Mouse (Mus musculus): ENCODE data around the gene Snx4.
"Not testable (repeated sequence)": the region's sequence is repeated elsewhere in the genome, so short reads cannot be mapped to it uniquely, and the experiment has no call there.

Snx4 gene

DNA sequence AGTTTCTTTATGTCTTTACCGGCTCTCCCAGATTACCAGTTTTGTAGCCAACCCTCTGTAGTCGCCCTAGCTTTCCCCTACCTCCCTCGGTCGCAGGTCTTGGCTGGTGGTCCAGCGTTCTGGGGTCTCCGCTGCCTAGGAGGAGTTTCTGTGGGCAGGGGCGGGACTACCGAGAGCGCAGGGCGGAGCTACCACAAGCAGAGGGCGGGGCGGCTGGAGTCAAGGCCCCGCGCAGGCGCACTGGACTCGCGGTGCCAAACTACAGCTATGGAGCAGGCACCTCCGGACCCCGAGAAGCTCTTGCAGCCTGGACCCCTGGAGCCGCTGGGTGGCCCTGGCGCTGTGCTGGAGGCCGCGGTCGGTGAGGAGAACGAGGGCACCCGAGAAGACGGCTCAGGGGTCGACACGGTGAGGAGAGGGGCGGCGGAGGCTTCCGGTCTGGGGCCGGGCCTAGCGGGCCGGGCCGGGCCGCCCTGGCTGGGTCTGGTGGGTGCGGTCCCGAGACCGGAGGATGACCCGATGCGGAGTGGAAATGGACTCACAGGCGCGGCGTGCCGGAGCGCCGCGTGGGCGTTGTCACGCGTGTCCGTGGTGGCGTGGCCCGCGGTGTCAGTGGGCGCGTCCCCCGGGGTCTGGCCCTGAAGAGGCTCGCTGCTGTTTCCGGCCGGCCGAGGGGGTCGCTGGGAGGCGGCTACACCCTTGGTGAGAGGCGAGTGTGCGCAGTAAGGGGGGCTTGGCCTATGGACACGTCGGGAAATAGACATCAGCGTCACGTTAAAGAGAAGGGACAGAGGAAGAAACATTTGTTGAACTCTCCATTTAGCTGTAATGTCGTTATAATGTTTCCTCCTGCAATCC is at the start of gene Snx4:
Gene Snx4, plus strand, starts transcription at position 249 of the 858 bp plus-strand sequence.
- in situ Hi-C loops (cut with MboI): no loop called here

DNA sequence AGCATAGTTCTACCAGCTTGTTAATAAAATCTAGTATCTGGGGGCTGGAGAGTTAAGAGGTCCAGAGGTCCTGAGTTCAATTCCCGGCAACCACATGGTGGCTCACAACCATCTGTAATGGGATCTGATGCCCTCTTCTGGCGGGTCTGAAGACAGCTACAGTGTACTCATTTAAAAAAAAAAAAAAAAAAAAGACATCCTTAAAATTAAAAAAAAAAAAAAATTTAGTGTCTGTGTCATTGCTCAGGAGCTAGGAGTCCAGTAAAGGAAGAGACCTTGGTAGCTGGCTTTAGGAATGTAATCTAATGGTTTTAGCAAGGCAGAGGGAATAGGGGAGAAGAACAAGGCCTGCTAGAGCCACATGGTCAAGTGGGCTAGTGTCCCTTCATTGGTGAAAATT is 40.4 kb upstream of the Snx4 start:
- in situ Hi-C loops (cut with MboI): no loop called here

DNA sequence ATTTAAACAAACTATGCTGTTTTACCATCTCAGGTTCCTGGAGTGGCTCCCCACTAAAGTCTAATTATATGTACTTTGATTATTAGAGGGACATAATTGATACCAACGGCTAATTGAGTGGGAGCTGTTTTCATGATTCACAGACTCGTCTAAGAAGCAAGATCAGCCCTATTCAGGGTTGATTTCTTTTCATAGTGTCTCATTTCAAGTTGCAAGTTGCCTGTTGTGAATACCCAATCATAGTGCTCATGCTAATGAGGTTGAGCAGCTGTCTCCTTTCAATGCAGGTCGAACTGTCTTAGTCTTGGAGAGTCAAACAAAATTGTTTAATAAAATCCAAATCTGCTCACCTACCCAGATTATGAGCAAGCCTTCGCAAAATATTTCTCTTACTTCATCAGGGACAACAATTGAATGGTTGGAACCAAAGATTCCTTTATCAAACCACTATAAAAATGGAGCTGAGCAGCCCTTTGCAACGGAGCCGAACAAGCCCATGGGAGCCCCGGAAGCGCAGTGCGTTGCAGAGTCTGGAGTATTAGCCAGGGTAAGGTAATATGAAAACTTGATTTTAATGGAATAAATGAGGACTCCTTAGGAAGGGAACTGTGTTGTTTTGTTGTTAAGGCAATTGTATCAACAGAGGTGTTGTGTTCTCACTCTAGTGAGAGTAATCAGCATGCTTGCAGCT is 34.8 kb upstream of the Snx4 start:
- in situ Hi-C loops (cut with MboI): no loop called here

DNA sequence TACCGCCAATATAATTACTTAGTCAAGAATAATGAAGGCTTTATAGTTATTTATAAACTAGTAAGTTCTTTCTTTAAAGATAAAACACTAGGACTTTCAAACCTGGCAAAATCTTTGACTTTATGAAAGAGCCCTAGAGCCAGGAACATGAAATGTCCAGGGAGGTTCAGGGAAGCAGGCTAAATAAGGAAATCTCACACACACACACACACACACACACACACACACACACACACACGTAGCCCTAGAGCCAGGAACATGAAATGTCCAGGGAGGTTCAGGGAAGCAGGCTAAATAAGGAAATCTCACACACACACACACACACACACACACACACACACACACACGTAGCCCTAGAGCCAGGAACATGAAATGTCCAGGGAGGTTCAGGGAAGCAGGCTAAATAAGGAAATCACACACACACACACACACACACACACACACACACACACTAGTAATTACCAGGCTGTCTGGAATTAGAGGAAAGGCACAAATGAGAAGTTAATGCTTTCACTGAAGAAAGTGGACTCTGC is 33.6 kb upstream of the Snx4 start:
- in situ Hi-C loops (cut with MboI): not testable (repeated sequence)

DNA sequence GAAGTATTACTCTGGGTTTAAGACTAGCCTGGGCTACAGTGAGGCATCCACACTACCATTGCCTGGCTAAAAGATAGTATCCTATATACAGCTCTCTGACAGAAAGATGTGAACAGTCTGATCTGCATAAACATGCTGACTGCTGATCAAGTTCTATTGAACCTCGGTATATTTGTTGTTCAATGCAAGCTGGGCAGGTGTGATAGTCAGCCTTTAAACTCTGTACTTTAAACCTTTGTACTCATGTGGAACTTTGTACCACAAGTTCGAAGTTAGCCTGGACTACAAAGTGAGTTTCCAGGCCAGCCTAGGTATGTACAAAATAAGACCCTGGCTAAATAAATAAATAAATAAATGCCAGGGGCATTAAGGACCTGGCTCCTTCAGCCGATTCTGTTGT is 28.8 kb upstream of the Snx4 start:
- in situ Hi-C loops (cut with MboI): no loop called here

DNA sequence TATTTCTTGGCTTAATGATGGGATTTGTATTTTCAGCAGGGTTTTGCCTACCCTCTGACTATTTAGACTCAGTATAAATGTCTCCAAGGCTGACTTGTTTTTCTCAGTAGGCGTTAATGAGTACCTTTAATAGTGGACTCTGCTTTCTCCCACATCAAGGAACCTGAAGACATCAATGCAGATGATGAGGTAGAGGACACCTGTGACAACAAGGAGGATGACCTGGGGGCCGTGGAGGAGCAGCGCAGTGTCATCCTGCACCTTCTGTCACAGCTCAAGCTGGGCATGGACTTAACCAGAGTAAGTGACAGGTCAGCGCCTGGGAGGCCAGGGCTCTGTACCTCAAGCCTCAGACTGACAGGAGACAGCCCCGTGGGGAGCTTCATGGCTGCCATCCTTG is 26.9 kb upstream of the Snx4 start:
- in situ Hi-C loops (cut with MboI): no loop called here

DNA sequence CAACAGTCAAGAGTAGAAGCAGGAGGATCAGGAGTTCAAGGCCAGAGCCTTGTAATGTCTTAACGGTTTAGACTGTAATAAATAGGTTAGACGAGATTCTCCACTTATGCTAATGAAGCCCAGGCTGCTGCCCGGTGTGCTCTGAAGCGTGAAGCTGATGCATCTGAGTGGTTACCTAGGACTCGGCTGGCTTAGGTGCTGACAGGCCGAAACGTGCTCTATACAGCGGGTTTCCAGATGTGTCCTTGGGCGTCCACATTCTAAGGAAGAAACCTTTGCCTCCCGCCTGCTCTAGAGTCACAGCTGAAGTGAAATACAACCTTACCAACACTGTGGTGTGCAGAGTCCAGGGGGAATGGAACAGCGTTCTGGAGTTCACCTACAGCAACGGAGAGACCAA is 17.1 kb upstream of the Snx4 start:
- in situ Hi-C loops (cut with MboI): no loop called here

DNA sequence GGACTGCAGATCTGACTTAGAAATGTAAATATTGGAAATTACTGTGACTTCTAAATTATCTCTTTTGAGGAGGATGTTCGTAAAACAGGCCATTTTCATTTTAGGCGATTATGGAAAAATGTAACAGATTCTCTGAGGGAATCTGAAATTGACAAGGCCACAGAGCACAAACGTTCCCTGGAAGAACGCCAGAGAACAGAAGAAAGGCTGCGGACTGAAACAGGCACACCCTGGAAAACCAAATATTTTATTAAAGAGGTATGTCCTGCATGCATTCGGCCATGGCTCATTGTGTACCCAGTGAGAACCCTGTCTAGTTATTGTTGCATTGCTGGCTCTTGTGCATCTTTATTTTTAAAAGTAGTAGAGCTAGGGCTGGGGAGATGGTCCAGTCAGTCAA is 15.1 kb upstream of the Snx4 start:
- in situ Hi-C loops (cut with MboI): no loop called here

DNA sequence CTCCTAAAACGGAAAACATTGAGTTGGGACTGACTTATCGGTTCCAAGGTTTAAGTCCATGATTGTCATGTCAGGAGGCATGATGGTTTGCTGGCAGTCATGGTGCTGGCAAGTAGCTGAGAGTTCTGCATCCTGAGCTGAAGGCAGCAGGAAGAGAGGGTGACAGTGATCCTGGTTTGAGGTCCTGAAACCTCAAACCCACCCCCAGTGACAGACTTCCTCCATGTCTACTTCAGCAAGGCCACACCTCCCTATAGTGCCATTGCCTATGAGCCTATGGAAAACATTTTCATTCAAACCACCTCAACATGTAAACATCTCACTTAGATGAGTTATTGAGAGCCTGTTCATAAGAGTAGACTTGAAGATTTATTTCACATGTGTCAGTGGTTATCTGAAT is 11.9 kb upstream of the Snx4 start:
- in situ Hi-C loops (cut with MboI): no loop called here

DNA sequence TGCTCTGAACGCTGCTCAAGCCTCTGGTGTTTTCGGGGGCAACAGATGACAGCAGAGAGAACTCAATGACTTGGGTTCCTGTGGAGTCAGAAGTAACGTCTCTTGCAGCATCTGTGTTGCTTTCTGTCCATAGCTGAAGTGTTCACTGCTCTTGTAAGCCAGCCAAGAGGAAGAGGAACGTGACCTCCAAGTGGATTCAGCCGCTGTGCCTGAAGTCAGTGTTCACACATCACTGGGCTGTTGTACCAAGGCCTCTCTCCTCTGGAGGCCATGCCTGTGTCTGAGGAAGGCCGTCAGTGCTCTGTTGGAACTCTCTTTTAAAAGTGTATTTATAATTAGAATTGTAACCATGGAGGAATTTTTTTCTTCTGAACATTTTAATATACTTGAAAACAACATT is 9.2 kb upstream of the Snx4 start:
- in situ Hi-C loops (cut with MboI): no loop called here

DNA sequence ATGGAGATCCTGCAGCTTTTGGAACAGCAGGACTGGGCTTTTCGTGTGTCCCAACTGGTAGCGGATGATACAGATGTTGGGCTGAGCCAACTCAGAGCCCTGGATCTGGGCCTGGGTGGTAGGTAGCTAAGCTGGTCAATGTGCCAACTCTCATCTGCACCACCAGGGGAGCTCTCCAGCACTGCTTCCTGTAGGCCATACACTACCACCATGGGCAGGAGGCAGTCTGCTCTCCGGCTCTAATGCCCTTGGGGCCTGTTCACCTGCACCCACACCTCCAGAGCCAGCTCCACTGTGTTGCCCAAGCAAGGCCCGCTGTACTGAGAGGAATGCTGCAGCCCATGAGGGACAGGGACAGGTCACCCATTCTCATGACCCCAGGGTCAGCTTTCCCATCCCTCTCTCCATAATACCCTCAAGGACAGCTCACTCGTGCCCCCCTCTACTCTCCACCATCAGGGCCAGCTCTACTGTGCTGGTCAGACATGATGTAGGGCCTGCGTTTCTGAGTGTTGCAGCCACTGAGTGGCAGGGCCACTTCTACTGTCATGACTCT is 7.0 kb upstream of the Snx4 start:
- in situ Hi-C loops (cut with MboI): no loop called here

DNA sequence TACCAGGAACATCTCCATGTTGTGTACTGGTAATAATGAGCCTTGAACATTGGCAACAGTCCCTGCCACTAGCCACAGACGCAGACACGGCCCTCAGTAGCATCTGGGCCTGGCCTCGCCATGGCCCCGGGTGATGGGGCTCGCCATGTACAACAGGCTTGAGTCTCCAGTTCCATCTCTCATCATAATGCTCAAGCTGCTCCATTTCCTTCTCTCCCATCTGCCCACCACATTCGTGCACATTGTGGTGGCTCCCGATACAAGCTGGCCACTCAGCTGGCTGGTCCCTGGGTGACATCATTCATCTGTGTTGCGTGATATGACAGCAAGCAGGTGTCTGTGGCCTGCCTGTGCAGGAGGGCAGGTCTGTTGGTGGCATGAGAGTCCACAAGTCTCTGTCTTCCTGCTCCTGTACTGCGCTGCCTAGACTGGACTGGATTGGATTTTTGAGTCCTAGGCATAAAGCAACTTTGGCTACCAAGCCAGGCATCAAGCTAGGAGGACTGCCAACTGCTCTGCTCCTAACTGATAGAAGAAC is 6.2 kb upstream of the Snx4 start:
- in situ Hi-C loops (cut with MboI): no loop called here

DNA sequence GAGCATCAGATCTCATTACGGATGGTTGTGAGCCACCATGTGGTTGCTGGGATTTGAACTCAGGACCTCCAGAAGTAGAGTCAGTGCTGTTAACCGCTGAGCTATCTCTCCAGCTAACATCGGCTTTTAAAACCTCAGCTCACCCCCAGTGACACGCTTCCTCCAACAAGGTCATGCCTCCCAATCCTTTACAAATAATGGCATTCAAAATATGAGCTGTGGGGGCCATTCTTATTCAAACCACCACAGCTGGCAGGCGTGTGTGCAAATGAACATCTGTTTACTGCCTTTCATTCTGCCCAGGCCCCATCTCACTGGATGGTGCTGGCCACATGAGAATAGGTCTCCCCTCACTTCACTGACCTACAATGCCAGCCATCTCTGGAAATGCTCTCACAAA is 4.7 kb upstream of the Snx4 start:
- in situ Hi-C loops (cut with MboI): no loop called here

DNA sequence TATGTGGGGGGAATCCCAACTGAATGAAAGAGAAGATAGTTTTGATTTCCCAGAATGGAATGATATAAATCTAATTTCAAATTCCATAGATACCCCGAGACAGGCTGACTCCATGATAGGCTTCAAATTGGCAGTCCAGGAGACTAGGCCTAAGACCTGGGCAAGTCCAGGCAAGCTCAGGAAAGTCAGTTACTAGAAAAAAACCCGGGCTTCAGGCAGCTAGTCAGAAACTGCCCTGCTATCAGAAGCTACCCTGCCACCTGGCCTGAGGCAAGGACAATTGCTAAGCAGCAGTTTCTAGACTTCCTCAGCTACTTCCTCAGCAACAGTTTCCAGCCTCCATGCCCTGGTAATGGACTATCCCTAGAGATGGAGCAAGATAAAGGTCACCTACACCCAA is 4.2 kb upstream of the Snx4 start:
- in situ Hi-C loops (cut with MboI): no loop called here

DNA sequence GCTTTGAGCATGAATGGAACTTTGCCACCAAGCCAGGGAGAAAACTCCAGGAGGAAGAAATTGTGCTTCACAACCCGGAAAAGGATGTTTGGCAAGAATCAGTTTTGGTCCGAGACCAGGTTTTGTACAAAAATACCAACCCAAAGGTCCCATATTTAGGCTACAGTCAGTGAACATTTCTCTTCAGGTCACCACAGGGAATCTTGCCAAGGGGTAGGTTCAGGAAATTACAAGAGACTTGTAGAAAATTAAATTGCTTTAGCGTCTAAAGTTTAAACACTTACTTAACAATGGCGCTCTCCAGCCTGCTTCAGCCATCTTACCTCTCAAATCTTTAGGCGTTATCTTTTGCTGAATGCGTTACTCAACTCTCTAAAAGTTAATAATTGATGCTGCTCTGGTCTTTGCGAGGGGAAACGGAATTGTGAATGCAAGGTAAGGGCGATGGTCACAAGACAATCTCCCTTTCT is 556 bp upstream of the Snx4 start:
- in situ Hi-C loops (cut with MboI): no loop called here

DNA sequence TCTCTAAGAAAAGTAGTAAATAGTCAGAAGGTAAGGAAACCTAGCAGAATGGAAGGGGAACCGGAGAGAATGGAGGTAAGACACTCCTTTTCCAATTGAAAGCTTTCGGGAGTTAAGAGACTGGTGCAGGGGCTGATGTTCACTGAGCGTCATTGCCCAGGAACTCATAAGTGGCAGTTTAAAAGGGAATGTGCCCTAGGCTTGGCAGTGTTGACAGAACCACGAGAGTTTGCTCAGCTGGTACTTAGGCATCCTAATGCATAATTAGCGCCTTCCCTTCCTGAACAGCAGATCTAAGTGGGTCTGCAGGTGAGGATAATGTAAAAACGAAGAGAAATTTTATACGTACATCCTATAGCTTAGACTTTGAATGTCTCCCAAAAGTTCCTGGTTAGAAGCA is 4.4 kb downstream of the Snx4 start:
- in situ Hi-C loops (cut with MboI): no loop called here

DNA sequence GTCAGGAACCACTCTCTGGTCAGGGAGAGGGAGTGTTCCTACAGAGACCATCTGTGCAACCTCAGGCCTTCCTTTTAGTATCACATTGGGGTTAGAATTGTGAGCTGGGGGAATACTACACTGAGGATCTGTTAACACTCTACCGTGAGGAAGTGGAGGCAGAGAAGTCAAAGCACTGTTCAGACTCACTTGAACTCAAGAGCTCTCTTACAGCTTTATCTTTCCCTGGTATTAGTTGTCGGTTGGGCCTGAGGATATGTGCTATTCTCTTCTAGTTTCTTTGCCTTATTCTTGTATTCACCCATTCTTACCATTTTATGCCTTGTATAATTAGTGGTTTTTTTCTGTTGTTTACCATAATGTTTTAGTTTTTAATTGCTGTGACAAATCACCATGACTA is 7.3 kb downstream of the Snx4 start:
- in situ Hi-C loops (cut with MboI): no loop called here

DNA sequence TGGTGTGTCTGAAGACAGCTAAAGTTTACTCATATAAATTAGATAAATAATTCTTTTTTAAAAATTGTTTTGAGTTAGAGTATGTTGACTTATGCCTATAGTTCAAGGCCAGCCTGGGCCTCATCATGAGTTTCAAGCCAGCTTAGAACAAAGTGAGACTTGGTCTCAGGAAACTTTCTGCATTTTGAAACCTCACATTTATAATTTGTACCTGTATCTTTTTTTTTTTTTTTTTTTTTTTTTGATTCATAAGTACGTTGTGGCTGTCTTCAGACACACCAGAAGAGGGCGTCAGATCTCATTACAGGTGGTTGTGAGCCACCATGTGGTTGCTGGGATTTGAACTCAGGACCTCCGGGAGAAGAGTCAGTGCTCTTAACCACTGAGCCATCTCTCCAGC is 8.6 kb downstream of the Snx4 start:
- in situ Hi-C loops (cut with MboI): no loop called here

DNA sequence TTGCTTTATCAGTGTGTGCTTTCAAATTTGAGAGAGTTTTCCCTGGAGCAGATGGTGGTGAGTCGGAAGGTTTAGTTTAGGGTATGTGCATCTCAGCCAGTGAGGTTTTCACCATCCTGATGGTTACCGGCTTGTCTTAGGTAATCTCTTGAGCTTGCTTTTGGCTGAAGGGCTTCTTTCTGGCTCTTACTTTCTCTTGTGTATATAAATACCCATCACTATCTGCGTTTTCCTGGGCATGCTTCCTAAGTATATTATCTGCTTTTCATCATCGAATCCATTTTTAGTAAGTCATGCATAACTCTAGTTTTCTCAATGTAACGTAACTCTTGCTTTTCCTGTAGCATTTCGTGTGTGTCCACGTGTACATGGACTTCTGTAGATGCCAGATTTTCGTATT is 9.6 kb downstream of the Snx4 start:
- in situ Hi-C loops (cut with MboI): no loop called here

DNA sequence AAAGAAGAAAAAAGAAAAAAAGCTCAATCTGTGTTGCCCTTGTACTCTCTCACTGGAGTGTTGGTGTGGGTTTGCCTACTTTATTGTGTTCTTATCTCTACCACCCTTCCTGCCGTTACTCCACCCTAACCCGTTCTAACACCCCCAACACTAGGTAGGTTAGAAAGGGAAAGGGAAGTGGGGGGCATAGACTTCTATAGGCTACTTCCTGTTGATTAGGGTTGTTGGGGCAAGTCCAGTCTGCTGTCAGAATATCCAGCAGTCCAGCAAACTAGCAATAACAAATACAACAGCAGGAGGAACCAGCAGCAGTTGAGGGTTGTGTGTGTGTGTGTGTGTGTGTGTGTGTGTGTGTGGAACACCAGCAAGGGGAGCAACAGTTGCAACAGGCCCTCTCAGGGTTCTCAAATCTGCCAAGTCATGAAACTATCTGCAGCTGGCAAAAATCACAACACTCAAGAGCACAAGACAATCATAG is 10.4 kb downstream of the Snx4 start:
- in situ Hi-C loops (cut with MboI): no loop called here

DNA sequence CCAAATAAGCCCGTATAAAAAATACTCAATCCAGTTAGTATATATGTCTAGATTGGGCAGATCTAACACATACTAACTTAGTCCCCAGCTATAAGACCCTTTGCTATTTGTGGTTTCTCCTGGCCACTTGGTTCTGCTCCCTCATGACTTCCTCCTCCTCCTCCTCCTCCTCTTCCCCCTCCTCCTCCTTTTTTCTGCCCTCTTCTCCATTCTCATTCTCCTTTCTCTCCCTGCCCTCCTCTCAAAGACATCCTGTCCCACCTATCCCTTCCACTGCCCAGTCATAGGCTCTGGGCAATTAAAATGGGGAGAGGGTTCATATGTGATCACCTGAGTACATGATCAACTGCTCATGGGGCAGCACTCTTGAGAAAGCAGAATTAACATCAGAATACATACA is 10.9 kb downstream of the Snx4 start:
- in situ Hi-C loops (cut with MboI): no loop called here

DNA sequence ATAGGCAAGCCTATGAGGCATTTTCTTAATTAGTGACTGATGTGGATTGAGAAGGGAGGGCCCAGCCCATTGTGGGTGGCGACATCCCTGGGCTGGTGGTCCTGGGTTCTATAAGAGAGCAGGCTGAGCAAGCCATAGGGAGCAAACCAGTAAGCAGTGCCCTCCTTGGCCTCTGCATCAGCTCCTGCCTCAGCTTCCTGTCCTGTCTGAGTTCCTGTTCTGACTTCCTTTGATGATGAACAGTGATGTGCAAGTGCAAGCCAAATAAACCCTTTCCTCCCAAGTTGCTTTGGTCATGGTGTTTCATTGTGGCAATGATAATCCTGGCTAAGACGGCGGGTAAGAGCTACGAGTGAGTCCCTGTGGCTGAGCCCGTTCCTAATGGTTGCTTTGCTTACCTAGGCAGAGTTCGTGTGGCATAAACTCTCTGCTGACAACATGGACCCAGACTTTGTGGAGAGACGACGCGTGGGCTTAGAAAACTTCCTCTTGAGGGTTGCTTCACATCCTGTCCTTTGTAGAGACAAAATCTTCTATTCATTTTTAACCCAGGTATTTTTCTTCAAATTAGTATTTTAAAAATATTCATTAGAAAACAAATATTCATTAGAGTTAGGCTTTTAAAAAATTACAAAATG is 16.5 kb downstream of the Snx4 start:
- in situ Hi-C loops (cut with MboI): no loop called here

Data from mature B cell (primary cell).